Mouse (Mus musculus) stomach, embryonic 14.5 days (tissue): Measurements from ENCODE around the gene Atxn7. TPM values are rescaled to one million over a fixed set of nuclear protein-coding genes. Genes with fewer than 3 reads are reported as not detected.

Experiments used
- ATAC-seq: fragments of 200-750 bp; cut with Nextera tagmentation; 2 replicates; pipeline ENCODE4 v1.8.0; 2017; ENCODE audit warnings: low read depth, moderate TSS enrichment; ENCODE audit not compliant: insufficient number of reproducible peaks, insufficient read depth, low FRiP score
- H3K27ac ChIP-seq: fragments of 300-500 bp; sonication (generic); 2 replicates; pipeline ENCODE4 v1.5.1; 2014; ENCODE audit warnings: mild to moderate bottlenecking, low read length, moderate library complexity, mixed read lengths
- H3K27me3 ChIP-seq: fragments of 300-500 bp; sonication (generic); 2 replicates; pipeline ENCODE4 v1.6.1; 2014; ENCODE audit warnings: low read length, control low read depth, mixed read lengths; ENCODE audit not compliant: control insufficient read depth, insufficient read depth
- H3K36me3 ChIP-seq: fragments of 300-500 bp; sonication (generic); 2 replicates; pipeline ENCODE4 v1.6.1; 2014; ENCODE audit warnings: mild to moderate bottlenecking, control low read depth, low read length, moderate library complexity, mixed read lengths; ENCODE audit not compliant: control insufficient read depth, insufficient read depth
- H3K4me1 ChIP-seq: fragments of 300-500 bp; sonication (generic); 2 replicates; pipeline ENCODE4 v1.6.1; 2014; ENCODE audit warnings: low read length, control low read depth, mixed read lengths; ENCODE audit not compliant: control insufficient read depth, insufficient read depth
- H3K4me2 ChIP-seq: fragments of 300-500 bp; sonication (generic); replicated peaks from 2 replicates; pipeline ENCODE4 v1.6.1; 2014; ENCODE audit warnings: low read depth, low read length, control low read depth
- H3K4me3 ChIP-seq: fragments of 300-500 bp; sonication (generic); 2 replicates; pipeline ENCODE4 v1.5.1; 2014; ENCODE audit warnings: low read depth, low read length, control low read depth
- H3K9ac ChIP-seq: fragments of 300-500 bp; sonication (generic); replicated peaks from 2 replicates; pipeline ENCODE4 v1.6.1; 2014; ENCODE audit warnings: low read depth, mild to moderate bottlenecking, control low read depth, low read length, moderate library complexity, mixed read lengths
- H3K9me3 ChIP-seq: fragments of 300-500 bp; sonication (generic); 2 replicates; pipeline ENCODE4 v1.6.1; 2016; ENCODE audit warnings: low read depth, low read length, control low read depth; ENCODE audit not compliant: control insufficient read depth
- WGBS: fragments of 180-500 bp; shearing (Covaris S2); extraction: QIAGEN DNeasy Blood & Tissue Kit; methylation state at CpG from one replicate; pipeline ENCODE4 v1.1.7; 2014; 5-methylcytosine and 5-hydroxymethylcytosine counted together
- polyA plus RNA-seq: library from polyadenylated mRNA; unstranded; fragments of >200 nt; fragmentation: Nextera tagmentation; extraction: Ambion mirVana; gene quantifications from 2 replicates; pipeline ENCODE4 v1.2.1, GENCODE M21; 2014

Gene Atxn7
- polyA plus RNA-seq, 1 experiment from 2014 or later: 7.2 TPM

- H3K36me3 ChIP-seq: no peaks in the 10 kb centered on the region
- H3K27me3 ChIP-seq: no peaks in the 10 kb centered on the region
- H3K9ac ChIP-seq: no peak overlapping the region
- no peaks in the 10 kb centered on the region for H3K4me1 ChIP-seq
- no peak overlapping the region for H3K4me2 ChIP-seq
- no peak overlapping the region for H3K4me3 ChIP-seq
- 94% methylated on average over 7 of the region's 7 CpGs for WGBS
- no peaks in the 10 kb centered on the region for H3K9me3 ChIP-seq
- ATAC-seq: no peak
- no peak overlapping the region for H3K27ac ChIP-seq
Observed at GRCm38 (mm10) chr14:14002771-14003170, 41.5 kb downstream of the Atxn7 start.

- H3K9me3 ChIP-seq: no peaks in the 10 kb centered on the region
- WGBS: 60% methylated on average over 6 of the region's 6 CpGs
- ATAC-seq: no peak
- no peak overlapping the region for H3K4me2 ChIP-seq
- H3K36me3 ChIP-seq: no peaks in the 10 kb centered on the region
- no peaks in the 10 kb centered on the region for H3K27me3 ChIP-seq
- H3K4me3 ChIP-seq: no peak overlapping the region
- no peak overlapping the region for H3K27ac ChIP-seq
- no peak overlapping the region for H3K9ac ChIP-seq
- H3K4me1 ChIP-seq: peaks cover 7% of the 10 kb centered on the region; the same call in 1 of the 2 replicates
Observed at GRCm38 (mm10) chr14:14009712-14010111, 48.5 kb downstream of the Atxn7 start.

GRCm38 (mm10) chr14:14012383-14013251 lies 51.4 kb downstream of the Atxn7 start:
- no peaks in the 10 kb centered on the region for H3K9me3 ChIP-seq

GRCm38 (mm10) chr14:14013252-14013711 lies 52.0 kb downstream of the Atxn7 start:
- peak overlapping the region; percentile 97; the same call in 1 of the 2 replicates for H3K9ac ChIP-seq
- WGBS: under 1% methylated on average over 27 of the region's 27 CpGs
- no peaks in the 10 kb centered on the region for H3K9me3 ChIP-seq
- H3K4me2 ChIP-seq: peak overlapping the region; percentile 69
- peaks cover 10% of the 10 kb centered on the region for H3K36me3 ChIP-seq
- H3K27me3 ChIP-seq: no peaks in the 10 kb centered on the region
- peak overlapping the region; percentile 70 for H3K4me3 ChIP-seq
- H3K4me1 ChIP-seq: peaks cover 7% of the 10 kb centered on the region; the same call in 1 of the 2 replicates
- H3K27ac ChIP-seq: peak overlapping the region; percentile 98
- ATAC-seq: peak; percentile 66

More at GRCm38 (mm10) chr14:14012383-14013251, 51.4 kb downstream of the Atxn7 start:
- Histone ChIP-seq H3K27me3 (no peaks in the 10 kb centered on the region), H3K36me3 (peaks cover 8% of the 10 kb centered on the region), H3K4me1 (peaks cover 7% of the 10 kb centered on the region; the same call in 1 of the 2 replicates), H3K4me2 (peak overlapping the region; percentile 83), H3K9ac (peak overlapping the region; percentile 97), H3K27ac (peak overlapping the region; percentile 98), H3K4me3 (peak overlapping the region; percentile 70)
- WGBS: under 1% methylated on average over 75 of the region's 116 CpGs
- ATAC-seq: peak; percentile 93

GRCm38 (mm10) chr14:14014636-14015375 lies 53.6 kb downstream of the Atxn7 start:
- Histone ChIP-seq H3K27me3 (no peaks in the 10 kb centered on the region), H3K27ac (no peak overlapping the region), H3K9ac (no peak overlapping the region), H3K9me3 (no peaks in the 10 kb centered on the region), H3K4me1 (peaks cover 7% of the 10 kb centered on the region; the same call in 1 of the 2 replicates), H3K4me3 (no peak overlapping the region), H3K36me3 (peaks cover 10% of the 10 kb centered on the region), H3K4me2 (no peak overlapping the region)
- no peak for ATAC-seq
- WGBS: 80% methylated on average over 6 of the region's 6 CpGs

- no peak for ATAC-seq
- Histone ChIP-seq H3K4me2 (no peak overlapping the region), H3K36me3 (peaks cover 10% of the 10 kb centered on the region), H3K27ac (no peak overlapping the region), H3K4me3 (no peak overlapping the region), H3K9me3 (no peaks in the 10 kb centered on the region), H3K4me1 (no peaks in the 10 kb centered on the region), H3K9ac (no peak overlapping the region), H3K27me3 (no peaks in the 10 kb centered on the region)
- WGBS: 76% methylated on average over 6 of the region's 6 CpGs
Observed at GRCm38 (mm10) chr14:14019155-14019894, 58.1 kb downstream of the Atxn7 start.

- no peak for ATAC-seq
- WGBS: 92% methylated on average over 6 of the region's 6 CpGs
Observed at GRCm38 (mm10) chr14:14021244-14021643, 60.0 kb downstream of the Atxn7 start.

GRCm38 (mm10) chr14:14025870-14026269 lies 64.6 kb downstream of the Atxn7 start:
- H3K9ac ChIP-seq: no peak overlapping the region
- no peaks in the 10 kb centered on the region for H3K27me3 ChIP-seq
- no peak overlapping the region for H3K4me3 ChIP-seq
- ATAC-seq: no peak
- no peaks in the 10 kb centered on the region for H3K4me1 ChIP-seq
- no peaks in the 10 kb centered on the region for H3K9me3 ChIP-seq
- H3K36me3 ChIP-seq: no peaks in the 10 kb centered on the region; the same call in 1 of the 2 replicates
- WGBS: 90% methylated on average over 8 of the region's 8 CpGs
- no peak overlapping the region for H3K27ac ChIP-seq
- H3K4me2 ChIP-seq: no peak overlapping the region

More at GRCm38 (mm10) chr14:14021244-14021643, 60.0 kb downstream of the Atxn7 start:
- no peaks in the 10 kb centered on the region for H3K27me3 ChIP-seq
- H3K4me1 ChIP-seq: no peaks in the 10 kb centered on the region
- H3K27ac ChIP-seq: no peak overlapping the region
- peaks cover 7% of the 10 kb centered on the region for H3K36me3 ChIP-seq
- H3K4me2 ChIP-seq: no peak overlapping the region
- H3K9me3 ChIP-seq: no peaks in the 10 kb centered on the region
- H3K4me3 ChIP-seq: no peak overlapping the region
- H3K9ac ChIP-seq: no peak overlapping the region
